Mouse (Mus musculus) heart, postnatal 36 days (tissue): ENCODE measurements around the gene Chn2. TPM values are rescaled to one million over a fixed set of nuclear protein-coding genes. Genes with fewer than 3 reads are reported as not detected.

Experiments used
- DNase-seq, 2 experiments: peaks; one replicate each; pipeline ENCODE4 v3.0.0; 2021 to 2022
- intact Hi-C: fragments of 180-260 bp; cut with DNase I; formaldehyde crosslinking; loops from one replicate; pipeline ENCODE4 v1.15.1; 2025
- total RNA-seq, 2 experiments: library from RNA; stranded (reverse); gene quantifications; 2 replicates each; pipeline ENCODE4 v1.2.3; 2021

The Chn2 gene
- total RNA-seq, 2 experiments from 2014 or later: 2.6 to 3.2 TPM

DNA sequence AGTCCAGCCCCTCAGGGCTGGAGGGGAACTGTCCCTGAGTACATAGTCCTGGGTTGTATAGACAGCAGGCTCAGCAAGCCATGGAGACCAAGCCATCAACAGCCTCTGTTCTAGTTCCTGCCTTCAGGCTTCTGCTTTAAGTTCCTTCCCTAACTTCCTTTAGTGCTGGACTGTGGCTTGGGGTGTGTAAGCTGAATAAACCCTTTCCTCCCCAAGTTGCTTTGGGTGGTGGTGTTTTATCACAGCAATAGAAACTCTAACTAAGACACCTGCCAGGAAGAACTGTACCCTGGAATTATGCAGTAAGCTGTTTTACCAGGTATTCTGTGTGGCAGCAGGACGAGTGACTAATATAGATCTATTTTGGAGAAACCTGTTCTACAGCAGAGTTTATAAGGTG lies 280.9 kb downstream of the Chn2 start:
- DNase-seq: no peak
- intact Hi-C loops: no loop called here

DNA sequence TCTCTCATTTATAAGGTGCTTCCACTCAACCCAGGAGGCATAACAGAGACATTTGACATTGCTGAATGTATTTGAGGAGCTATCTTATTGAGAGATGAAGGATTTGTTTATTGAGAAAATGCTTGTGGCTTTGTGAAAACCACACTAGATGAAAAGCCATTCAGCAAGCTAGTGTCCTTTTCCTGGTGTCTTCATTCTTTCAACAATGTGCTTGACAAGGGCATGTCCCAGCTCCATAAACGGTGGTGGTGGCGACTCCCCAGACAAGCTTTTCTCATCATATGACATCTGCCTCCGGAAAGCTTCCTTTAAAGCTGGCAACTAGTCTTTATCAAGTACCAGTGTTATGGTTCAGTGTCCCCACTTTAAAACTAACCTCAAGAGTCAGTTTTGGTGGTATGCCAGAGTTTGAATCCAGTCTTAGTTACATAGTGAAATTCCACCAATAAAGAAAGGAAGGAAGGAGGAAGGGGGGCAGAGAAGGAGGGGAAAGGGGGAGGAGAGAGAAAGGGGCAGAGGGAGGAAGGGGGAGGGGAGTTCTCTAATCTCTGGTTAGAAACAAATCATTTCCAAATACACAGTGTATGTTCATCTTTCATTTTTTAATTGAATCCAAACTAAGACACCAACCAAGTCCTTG lies 286.0 kb downstream of the Chn2 start, which contains the start of gene Prr15:
Prr15 (plus strand) TSS at position 590 of the 640 bp plus-strand sequence.
- no peak for DNase-seq
- intact Hi-C loops: loop anchor here (5.0 kb wide), 1 partner anchor 68 kb away; no protein-coding TSS in a partner anchor

DNA sequence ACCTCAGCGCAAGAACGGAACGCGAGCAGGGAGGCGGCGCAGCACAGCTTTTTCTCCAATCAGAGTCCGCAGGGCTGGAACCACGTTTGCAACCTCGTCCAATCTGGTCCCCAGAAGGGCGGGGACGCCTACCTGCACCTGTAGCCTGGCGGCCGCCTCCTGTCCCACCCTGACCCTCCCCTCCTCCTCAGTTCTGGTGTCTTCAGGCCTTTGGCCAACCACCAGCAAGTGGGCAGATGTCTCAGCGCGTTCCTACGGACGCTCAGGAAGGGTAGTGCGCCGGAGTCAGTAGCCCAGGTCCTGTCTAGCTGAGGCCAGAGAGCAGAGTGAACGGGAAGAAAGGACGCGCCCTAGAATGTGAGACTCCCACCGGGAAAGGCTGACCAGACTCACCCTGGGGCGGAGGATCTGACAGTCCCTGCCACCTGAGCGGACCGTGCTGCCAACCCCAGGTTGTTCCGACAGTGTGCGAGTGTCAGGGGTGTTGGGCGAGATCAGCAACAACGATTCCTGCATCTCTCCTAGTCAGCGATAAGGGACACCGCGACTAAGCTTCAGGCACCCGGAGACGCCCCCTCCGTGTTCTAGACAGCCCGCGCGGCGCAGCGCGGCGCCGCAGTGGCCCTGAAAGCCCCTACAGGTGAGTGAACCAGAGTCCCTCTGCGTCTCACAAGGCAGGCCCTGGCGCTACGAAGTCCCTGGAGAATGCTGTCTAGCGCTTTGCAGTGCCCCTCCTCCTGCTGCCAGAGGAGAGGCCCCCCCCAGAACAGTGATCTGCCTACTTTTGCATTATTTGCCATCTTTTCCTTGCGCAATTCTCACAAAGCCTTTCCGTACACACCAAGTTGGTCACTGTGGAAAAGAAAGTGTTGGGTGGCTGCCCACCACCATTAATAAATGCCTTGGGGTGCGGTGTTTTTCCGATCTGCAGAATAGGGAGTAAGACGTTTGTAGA lies 287.6 kb downstream of the Chn2 start:
- peak; percentile 36 to 44 for DNase-seq
- intact Hi-C loops: loop anchor here (2.0 to 5.0 kb wide), 2 partner anchors 42 to 70 kb away; no protein-coding TSS in a partner anchor

DNA sequence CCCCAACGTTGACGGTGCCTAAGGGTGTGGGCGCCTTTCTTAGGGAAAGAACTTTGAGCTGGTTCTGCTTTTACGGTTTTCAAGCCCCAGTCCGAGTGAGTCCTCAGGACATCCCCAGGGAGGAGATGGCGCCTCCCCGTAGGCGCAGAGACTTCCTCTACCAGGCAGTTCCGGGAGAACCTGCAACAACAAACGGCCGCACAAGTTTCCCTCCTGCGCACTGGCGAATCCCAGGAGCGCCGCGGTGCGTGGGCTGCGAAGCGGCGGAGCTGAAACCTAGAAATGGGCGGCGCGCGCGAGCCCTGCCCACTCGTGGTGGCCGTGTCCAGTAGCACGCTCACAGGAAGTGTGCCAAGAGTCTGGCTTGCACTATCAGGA lies 288.3 kb downstream of the Chn2 start:
- intact Hi-C loops: loop anchor here (2.0 to 5.0 kb wide), 2 partner anchors 41 to 70 kb away; no protein-coding TSS in a partner anchor

DNA sequence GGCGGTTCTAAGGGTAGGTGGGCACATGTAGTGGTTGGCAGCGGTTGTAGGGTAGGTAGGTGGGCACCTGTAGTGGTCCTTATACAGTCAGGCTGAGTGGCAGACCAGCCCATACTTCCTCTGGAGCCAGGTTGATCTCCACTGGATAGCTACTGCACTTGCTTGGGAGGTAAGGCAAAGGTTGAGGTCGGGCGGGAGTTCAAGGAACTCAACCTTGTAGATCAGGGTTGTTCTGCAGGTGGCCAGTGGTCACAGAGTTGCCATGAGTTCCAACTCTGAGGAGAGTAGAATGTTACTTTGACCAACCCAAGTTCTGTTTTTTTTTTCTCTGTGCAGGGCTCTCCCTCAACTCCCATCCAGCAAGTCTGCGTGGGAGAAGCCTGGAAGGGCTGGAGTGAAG lies 289.4 kb downstream of the Chn2 start:
- intact Hi-C loops: loop anchor here (5.0 kb wide), 1 partner anchor 71 kb away; no protein-coding TSS in a partner anchor
- no peak for DNase-seq

More for the DNA sequence above, 288.3 kb downstream of the Chn2 start:
- DNase-seq: peak; percentile 64 to 68

DNA sequence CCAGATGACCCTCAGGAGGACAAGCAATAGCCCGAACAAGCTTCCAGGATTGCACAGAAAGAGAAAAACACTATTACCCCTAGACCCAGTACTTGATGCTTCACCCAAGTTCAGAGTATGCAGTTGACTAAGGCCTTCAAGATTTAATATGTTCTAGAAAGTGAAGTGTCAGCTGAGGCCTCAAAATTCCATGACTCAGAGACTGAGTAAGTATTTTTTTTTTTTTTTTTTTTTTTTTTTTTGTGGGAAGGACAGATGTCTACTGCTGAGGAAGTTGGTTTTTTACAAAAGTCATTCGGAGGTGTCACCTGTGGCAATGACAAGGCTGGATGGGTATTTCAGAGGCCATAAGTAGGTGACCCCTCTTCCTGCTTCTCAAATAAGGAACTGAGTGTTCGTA lies 290.2 kb downstream of the Chn2 start:
- no peak for DNase-seq
- intact Hi-C loops: loop anchor here (5.0 kb wide), 1 partner anchor 72 kb away; no protein-coding TSS in a partner anchor

DNA sequence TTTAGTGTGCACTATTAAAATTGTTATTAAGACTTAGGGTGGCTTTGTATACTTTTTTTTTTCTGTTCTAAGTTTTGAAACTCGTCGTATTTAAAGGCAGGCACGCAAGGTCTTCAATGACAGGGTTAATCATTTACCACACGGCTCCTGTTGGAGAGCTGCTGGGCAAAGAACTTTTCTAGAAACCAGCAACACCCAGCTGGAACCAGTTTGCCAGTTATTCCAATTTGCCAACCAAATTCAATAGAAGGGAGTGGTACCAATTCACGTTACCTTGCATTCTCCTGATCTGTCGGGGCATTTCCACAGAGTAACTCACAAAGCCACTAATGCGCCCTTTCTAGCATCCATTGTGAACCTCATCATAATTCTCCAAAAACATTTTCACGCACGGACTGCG lies 290.8 kb downstream of the Chn2 start:
- intact Hi-C loops: no loop called here
- no peak for DNase-seq

DNA sequence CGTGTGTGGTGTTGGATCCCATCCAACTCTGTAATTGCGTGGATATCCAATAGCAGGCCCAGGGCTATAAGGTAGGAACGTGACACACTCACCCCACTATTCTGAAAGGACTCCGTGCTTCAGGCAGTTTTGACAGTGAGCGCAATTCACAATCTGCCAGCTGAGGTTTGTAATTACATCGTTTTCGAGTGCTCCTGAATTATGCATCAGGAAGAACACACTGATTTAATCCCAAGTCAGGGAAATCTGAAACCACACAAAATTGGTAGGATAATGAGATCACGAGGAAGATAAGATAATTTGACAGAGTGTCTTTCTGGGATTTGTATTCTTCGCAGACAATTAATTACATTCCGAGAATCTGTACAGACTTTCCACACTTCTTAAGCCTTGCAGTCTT lies 292.4 kb downstream of the Chn2 start:
- DNase-seq: no peak
- intact Hi-C loops: no loop called here

DNA sequence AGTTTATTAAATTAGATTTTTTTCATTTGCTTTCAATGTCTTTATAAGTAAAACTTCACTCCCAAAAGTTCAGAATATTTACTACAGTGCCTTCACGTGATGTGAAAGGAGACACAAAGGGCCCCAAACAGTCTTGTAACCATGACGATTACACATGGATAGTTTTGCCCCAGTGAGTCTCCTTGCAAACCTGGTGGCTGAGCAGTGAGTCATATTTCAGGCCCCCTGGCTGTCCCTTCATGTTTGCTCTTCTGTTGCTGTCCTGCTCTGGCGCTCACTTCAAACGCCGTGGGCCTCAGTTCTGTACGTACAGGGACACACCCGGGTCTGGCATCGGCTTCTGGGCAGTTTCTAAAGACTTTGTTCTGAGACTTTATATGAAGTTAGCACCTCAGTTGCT lies 292.8 kb downstream of the Chn2 start:
- intact Hi-C loops: no loop called here
- DNase-seq: no peak

DNA sequence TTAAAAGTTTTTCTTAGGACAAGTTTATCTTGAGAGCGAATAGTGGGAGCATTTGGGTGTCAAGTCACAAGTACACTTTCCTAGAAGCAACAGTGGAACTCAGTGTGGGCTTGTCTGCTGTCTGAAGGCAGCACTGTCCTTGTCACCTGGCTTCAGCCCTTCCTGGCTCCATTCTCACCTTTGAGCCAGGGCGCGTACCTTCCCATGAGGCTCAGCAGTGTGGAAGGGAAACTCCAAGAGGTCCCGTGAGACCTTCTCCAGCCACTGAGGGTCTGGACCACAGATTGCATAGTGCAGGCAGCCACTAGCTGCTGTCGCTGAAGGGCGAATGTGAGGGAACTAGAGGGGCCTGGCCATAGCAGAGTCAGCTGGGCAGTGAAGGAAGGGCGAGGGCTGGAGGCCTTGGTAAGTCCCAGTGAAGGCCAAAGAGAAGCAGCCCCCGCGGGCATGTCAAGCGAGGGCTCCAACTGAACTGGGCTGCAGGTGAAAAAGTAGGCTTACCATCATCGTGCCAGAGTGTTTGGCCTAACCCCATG lies 293.8 kb downstream of the Chn2 start:
- intact Hi-C loops: no loop called here
- no peak for DNase-seq

DNA sequence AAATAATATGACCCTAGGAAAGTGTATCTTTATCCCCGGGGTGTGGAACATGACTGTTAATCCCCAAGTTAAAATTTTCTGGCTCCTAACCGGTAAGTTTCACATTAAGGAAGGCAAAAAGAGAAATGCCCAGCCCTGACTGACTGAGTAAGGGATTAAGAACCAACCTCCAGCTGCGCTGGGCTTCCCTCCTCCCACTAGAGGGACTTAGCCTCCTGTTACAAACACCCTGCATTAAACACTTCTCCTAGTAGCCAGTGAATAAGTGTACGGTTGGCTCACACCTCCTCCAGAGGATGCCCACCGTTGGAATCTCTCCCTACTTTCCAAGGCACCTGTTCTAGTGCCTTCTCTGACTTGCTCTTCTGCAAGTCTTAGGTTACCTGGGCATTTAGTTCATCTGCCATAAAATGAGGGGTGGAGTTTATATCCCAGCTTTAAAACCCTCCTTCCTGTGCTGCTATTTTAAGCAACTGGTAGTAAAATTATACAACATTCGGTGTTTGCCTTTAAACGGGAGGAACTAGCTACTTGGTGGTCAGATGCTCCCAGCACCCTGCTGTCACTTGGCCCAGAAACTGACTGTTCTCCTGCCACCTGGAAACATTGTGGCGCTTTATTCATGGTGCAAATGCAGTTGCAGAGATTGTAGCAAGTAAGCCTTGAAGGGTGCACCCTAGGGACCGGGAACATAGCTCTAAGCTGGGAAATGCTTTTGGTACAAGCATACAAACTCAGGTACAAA lies 294.5 kb downstream of the Chn2 start:
- no peak for DNase-seq
- intact Hi-C loops: no loop called here

DNA sequence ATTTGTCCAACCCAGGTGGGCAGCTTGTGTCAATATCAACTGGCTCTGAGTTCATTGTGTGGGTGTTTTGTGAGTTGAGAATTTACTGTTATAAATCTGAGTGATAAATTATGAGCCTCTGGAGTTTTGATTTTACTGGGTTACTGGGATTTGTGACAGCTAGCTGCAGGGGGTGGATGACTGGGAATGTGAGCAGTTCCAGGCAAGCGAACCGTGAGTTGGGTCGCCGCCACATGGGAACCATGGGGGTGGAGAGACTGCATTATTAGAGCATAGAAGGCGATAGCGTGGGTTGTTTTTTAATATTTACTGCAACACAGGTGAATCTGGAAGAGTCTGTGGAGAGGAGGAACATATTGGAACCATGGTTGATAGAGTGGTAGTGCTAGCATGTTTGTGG lies 298.0 kb downstream of the Chn2 start:
- no peak for DNase-seq
- intact Hi-C loops: no loop called here

DNA sequence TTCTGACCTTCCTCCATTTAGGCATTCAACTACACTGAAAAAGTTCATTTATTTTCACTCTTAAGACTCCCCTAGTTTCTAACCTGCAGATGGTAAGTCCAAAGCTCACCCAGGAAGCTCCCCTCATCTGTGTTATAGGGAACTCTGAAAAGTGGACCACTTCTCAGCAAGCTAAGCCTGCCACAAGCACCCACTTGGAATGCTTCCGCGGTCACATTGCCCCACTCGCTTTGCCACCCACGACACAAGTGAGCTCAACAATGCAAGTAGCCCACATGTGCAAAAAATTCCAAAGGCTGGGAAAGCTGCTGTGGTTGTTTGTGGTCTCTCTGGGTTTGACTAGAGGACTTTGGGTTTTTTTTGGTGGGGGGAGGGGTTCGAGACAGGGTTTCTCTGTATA lies 301.8 kb downstream of the Chn2 start:
- no peak for DNase-seq
- intact Hi-C loops: no loop called here

DNA sequence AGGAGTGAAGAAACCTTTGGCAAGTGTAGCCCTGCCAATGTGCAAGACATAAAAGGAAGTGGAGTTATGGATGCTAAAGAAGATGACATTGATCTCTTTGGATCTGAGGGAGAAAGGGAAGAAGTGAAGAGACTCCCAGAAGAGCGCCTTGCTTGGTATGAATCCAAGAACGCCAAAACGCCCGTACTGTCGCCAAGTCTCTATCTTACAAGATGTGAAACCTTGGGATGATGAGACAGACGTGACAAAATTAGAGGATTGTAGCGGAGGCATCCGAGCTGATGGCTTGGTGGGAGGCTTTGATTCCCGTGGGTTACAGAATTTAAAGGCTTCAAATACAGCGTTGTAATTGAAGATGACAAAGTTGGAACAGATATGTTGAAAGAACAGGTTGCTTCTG lies 302.9 kb downstream of the Chn2 start:
- intact Hi-C loops: no loop called here

More for the DNA sequence above, 302.9 kb downstream of the Chn2 start:
- DNase-seq: no peak

Other genes with a start within 250 kb of the Chn2 start
- gene Tril, start 218.7 kb upstream of the Chn2 start, total RNA-seq: 1 to 10 TPM; 4.6 to 5.4 TPM
- gene Cpvl, start 60.9 kb upstream of the Chn2 start, total RNA-seq: not detected